Mouse (Mus musculus) C2C12 (cell line): ENCODE measurements around the gene Lias. TPM values are rescaled to one million over a fixed set of nuclear protein-coding genes. Genes with fewer than 3 reads are reported as not detected.

ENCODE experiments used
- H3K27me3 ChIP-seq: one replicate; pipeline ENCODE4 v1.6.1; 2011; ENCODE audit not compliant: control insufficient read depth, insufficient read depth, insufficient read length
- H3K36me3 ChIP-seq: one replicate; pipeline ENCODE4 v1.6.1; 2011; ENCODE audit not compliant: control insufficient read depth, insufficient read depth
- H3K4me3 ChIP-seq: one replicate; pipeline ENCODE4 v1.5.1; 2011; ENCODE audit warnings: mild to moderate bottlenecking, control low read depth; ENCODE audit not compliant: poor library complexity, insufficient read depth, severe bottlenecking
- H3K79me2 ChIP-seq: one replicate; pipeline ENCODE4 v1.6.1; 2011; ENCODE audit not compliant: control insufficient read depth, insufficient read depth
- H3K79me3 ChIP-seq: one replicate; pipeline ENCODE4 v1.6.1; 2011; ENCODE audit warnings: low read depth, control low read depth
- H3ac ChIP-seq: one replicate; pipeline ENCODE3; 2011; ENCODE audit warnings: low read depth; ENCODE audit not compliant: control insufficient read depth, insufficient read length
- CEBPB ChIP-seq: IDR thresholded peaks from one replicate; pipeline ENCODE4 v1.6.1; 2011; ENCODE audit warnings: low read depth, mild to moderate bottlenecking, control low read depth, moderate library complexity
- CTCF ChIP-seq: IDR thresholded peaks from one replicate; pipeline ENCODE4 v1.5.1; 2011; ENCODE audit not compliant: control insufficient read depth, insufficient read depth, insufficient read length
- FOSL1 ChIP-seq: IDR thresholded peaks from one replicate; pipeline ENCODE4 v1.8.0; 2011; ENCODE audit warnings: mild to moderate bottlenecking, low read length; ENCODE audit not compliant: poor library complexity, insufficient read depth, severe bottlenecking
- MAX ChIP-seq: IDR thresholded peaks from one replicate; pipeline ENCODE4 v1.6.1; 2011; ENCODE audit warnings: mild to moderate bottlenecking, control low read depth
- MYOD1 ChIP-seq: IDR thresholded peaks from one replicate; pipeline ENCODE4 v1.6.1; 2011; ENCODE audit warnings: low read depth; ENCODE audit not compliant: control insufficient read depth, insufficient read length
- MYOG ChIP-seq: IDR thresholded peaks from one replicate; pipeline ENCODE4 v1.6.1; 2011; ENCODE audit not compliant: control insufficient read depth, insufficient read length; ENCODE audit errors: extremely low read depth
- USF1 ChIP-seq: IDR thresholded peaks from one replicate; pipeline ENCODE4 v1.6.1; 2011; ENCODE audit warnings: low read depth, mild to moderate bottlenecking, control low read depth, moderate library complexity
- polyA plus RNA-seq: library from polyadenylated mRNA; unstranded; fragments of >200 nt; fragmentation: generic; extraction: Trizol; gene quantifications from one replicate; pipeline ENCODE4 v1.2.1, GENCODE M21; 2012; ENCODE audit warnings: missing spikeins

The Lias gene
- polyA plus RNA-seq, 1 experiment = 17.4 TPM

- no peak overlapping the region for H3ac ChIP-seq
- no peaks in the 10 kb centered on the region for H3K79me3 ChIP-seq
- H3K36me3 ChIP-seq = no peaks in the 10 kb centered on the region
- H3K4me3 ChIP-seq = no peak overlapping the region
- peaks cover 10% of the 10 kb centered on the region for H3K79me2 ChIP-seq
- peak; percentile 2 for TF ChIP-seq USF1
- peak; percentile 77 for TF ChIP-seq FOSL1
- no peak for TF ChIP-seq MAX
- no peaks in the 10 kb centered on the region for H3K27me3 ChIP-seq
These were observed 66.5 kb downstream of the Lias start for GRCm38 (mm10) chr5:65457846-65458245.

GRCm38 (mm10) chr5:65459454-65459853 is 68.2 kb downstream of the Lias start:
- no peaks in the 10 kb centered on the region for H3K36me3 ChIP-seq
- no peaks in the 10 kb centered on the region for H3K27me3 ChIP-seq
- H3K79me2 ChIP-seq = peaks cover 6% of the 10 kb centered on the region
- H3K79me3 ChIP-seq = no peaks in the 10 kb centered on the region
- no peak for TF ChIP-seq CTCF
- no peak for TF ChIP-seq MAX
- TF ChIP-seq MYOD1 = no peak
- no peak for TF ChIP-seq FOSL1
- TF ChIP-seq USF1 = no peak
- TF ChIP-seq CEBPB = no peak
- TF ChIP-seq MYOG = no peak
- no peak overlapping the region for H3ac ChIP-seq
- no peak overlapping the region for H3K4me3 ChIP-seq

Other genes with a start within 250 kb of the Lias start
- 2.9 TPM for gene Wdr19, start 191.8 kb upstream of the Lias start, polyA plus RNA-seq
- 14.1 TPM for gene Rfc1, start 55.8 kb upstream of the Lias start, polyA plus RNA-seq
- 0.02 TPM for gene Klb, start 43.2 kb upstream of the Lias start, polyA plus RNA-seq
- gene Rpl9, start 53 bp upstream of the Lias start, polyA plus RNA-seq = 2,170 TPM
- 89.6 TPM for gene Ugdh, start 44.5 kb downstream of the Lias start, polyA plus RNA-seq
- gene Gm43552, start 101.3 kb downstream of the Lias start, polyA plus RNA-seq = not detected
- gene Smim14, start 145.7 kb downstream of the Lias start, polyA plus RNA-seq = 63.0 TPM
- gene Ube2k, start 145.7 kb downstream of the Lias start, polyA plus RNA-seq = 98.7 TPM